Mouse (Mus musculus) T-cell, adult 2 months (primary cell): Measurements from ENCODE around the gene Dok3.

Source experiments
- DNase-seq: peaks from one replicate; pipeline ENCODE4 v3.0.0; 2022; ENCODE audit warnings: low spot score

Dok3 gene

GRCm38 (mm10) chr13:55540933-55541332 is 11.8 kb upstream of the Dok3 start:
- DNase-seq: peak; percentile 29

GRCm38 (mm10) chr13:55536194-55537175 is 7.4 kb upstream of the Dok3 start, which contains the start of gene Ddx41:
Gene Ddx41 (minus strand): TSS chr13:55536658.
- peak; percentile 100 for DNase-seq

GRCm38 (mm10) chr13:55535796-55536193 is 6.7 kb upstream of the Dok3 start:
- DNase-seq: no peak

- DNase-seq: no peak
Measured at GRCm38 (mm10) chr13:55535191-55535590, 6.1 kb upstream of the Dok3 start.

GRCm38 (mm10) chr13:55527834-55528772 is 993 bp downstream of the Dok3 start:
- DNase-seq: no peak

GRCm38 (mm10) chr13:55527212-55527611 is 1.9 kb downstream of the Dok3 start:
- DNase-seq: no peak

GRCm38 (mm10) chr13:55525733-55526553 is 3.2 kb downstream of the Dok3 start:
- no peak for DNase-seq

GRCm38 (mm10) chr13:55523951-55524600 is 5.0 kb downstream of the Dok3 start:
- no peak for DNase-seq

GRCm38 (mm10) chr13:55523278-55523677 is 5.8 kb downstream of the Dok3 start:
- DNase-seq: no peak

- no peak for DNase-seq
Measured at GRCm38 (mm10) chr13:55522730-55523129, 6.4 kb downstream of the Dok3 start.

GRCm38 (mm10) chr13:55519606-55520005 is 9.5 kb downstream of the Dok3 start:
- no peak for DNase-seq

- DNase-seq: peak; percentile 83
Measured at GRCm38 (mm10) chr13:55516955-55517354, 12.1 kb downstream of the Dok3 start.

GRCm38 (mm10) chr13:55513828-55514227 is 15.3 kb downstream of the Dok3 start:
- DNase-seq: no peak

- peak; percentile 82 for DNase-seq
Measured at GRCm38 (mm10) chr13:55513111-55513748, 15.9 kb downstream of the Dok3 start, which contains the start of gene Pdlim7. Gene Pdlim7 (minus strand): TSS chr13:55513676.

- DNase-seq: no peak
Measured at GRCm38 (mm10) chr13:55512379-55513031, 16.6 kb downstream of the Dok3 start.

GRCm38 (mm10) chr13:55511492-55511861 is 17.6 kb downstream of the Dok3 start:
- DNase-seq: no peak

- no peak for DNase-seq
Measured at GRCm38 (mm10) chr13:55510668-55511491, 18.2 kb downstream of the Dok3 start.

GRCm38 (mm10) chr13:55510332-55510667 is 18.8 kb downstream of the Dok3 start:
- DNase-seq: no peak

- no peak for DNase-seq
Measured at GRCm38 (mm10) chr13:55508531-55508930, 20.6 kb downstream of the Dok3 start.
